Mouse (Mus musculus) liver, embryonic 11.5 days (tissue): ENCODE data around the gene Setd1b. TPM values are rescaled to one million over a fixed set of nuclear protein-coding genes. Genes with fewer than 3 reads are reported as not detected.
"Not testable (repeated sequence)": the region's sequence is repeated elsewhere in the genome, so short reads cannot be mapped to it uniquely, and the experiment has no call there.

Experiments used
- ATAC-seq: fragments of 200-750 bp; cut with Nextera tagmentation; replicated peaks from 2 replicates; pipeline ENCODE4 v1.8.0; 2017; ENCODE audit warnings: moderate number of reproducible peaks, mild to moderate bottlenecking, moderate TSS enrichment, moderate library complexity; ENCODE audit not compliant: low FRiP score
- DNase-seq: peaks from one replicate; pipeline ENCODE4 v3.0.0-alpha.2; 2017; ENCODE audit warnings: low spot score
- H3K27ac ChIP-seq: fragments of 300-500 bp; sonication (generic); 2 replicates; pipeline ENCODE4 v1.5.1; 2014; ENCODE audit warnings: mild to moderate bottlenecking, low read depth, low read length, control low read depth
- H3K27me3 ChIP-seq: fragments of 300-500 bp; sonication (generic); replicated peaks from 2 replicates; pipeline ENCODE4 v1.6.1; 2014; ENCODE audit warnings: low read length, mixed read lengths; ENCODE audit not compliant: control insufficient read depth, insufficient read depth
- H3K36me3 ChIP-seq: fragments of 300-500 bp; sonication (generic); 2 replicates; pipeline ENCODE4 v1.6.1; 2014; ENCODE audit warnings: mild to moderate bottlenecking, low read length, moderate library complexity, mixed read lengths; ENCODE audit not compliant: control insufficient read depth, insufficient read depth
- H3K4me1 ChIP-seq: fragments of 300-500 bp; sonication (generic); replicated peaks from 2 replicates; pipeline ENCODE4 v1.6.1; 2014; ENCODE audit warnings: low read length, mixed read lengths; ENCODE audit not compliant: control insufficient read depth, insufficient read depth
- H3K4me2 ChIP-seq: fragments of 300-500 bp; sonication (generic); 2 replicates; pipeline ENCODE4 v1.6.1; 2014; ENCODE audit warnings: mild to moderate bottlenecking, control low read depth, moderate library complexity
- H3K4me3 ChIP-seq: fragments of 300-500 bp; sonication (generic); 2 replicates; pipeline ENCODE4 v1.5.1; 2014; ENCODE audit warnings: low read depth, low read length, control low read depth
- H3K9ac ChIP-seq: fragments of 300-500 bp; sonication (generic); 2 replicates; pipeline ENCODE4 v1.6.1; 2014; ENCODE audit warnings: low read depth, low read length, control low read depth
- H3K9me3 ChIP-seq: fragments of 300-500 bp; sonication (generic); 2 replicates; pipeline ENCODE4 v1.6.1; 2016; ENCODE audit warnings: low read length, inconsistent platforms, mixed read lengths; ENCODE audit not compliant: control insufficient read depth
- WGBS: fragments of 180-500 bp; shearing (Covaris S2); extraction: QIAGEN DNeasy Blood & Tissue Kit; methylation state at CpG from one replicate; pipeline ENCODE4 v1.1.7; 2014; 5-methylcytosine and 5-hydroxymethylcytosine counted together
- polyA plus RNA-seq: library from polyadenylated mRNA; unstranded; fragments of >200 nt; fragmentation: Nextera tagmentation; extraction: Ambion mirVana; gene quantifications from 2 replicates; pipeline ENCODE4 v1.2.1, GENCODE M21; 2014

The Setd1b gene
- polyA plus RNA-seq, 1 experiment from 2014 or later: 9.6 TPM

DNA sequence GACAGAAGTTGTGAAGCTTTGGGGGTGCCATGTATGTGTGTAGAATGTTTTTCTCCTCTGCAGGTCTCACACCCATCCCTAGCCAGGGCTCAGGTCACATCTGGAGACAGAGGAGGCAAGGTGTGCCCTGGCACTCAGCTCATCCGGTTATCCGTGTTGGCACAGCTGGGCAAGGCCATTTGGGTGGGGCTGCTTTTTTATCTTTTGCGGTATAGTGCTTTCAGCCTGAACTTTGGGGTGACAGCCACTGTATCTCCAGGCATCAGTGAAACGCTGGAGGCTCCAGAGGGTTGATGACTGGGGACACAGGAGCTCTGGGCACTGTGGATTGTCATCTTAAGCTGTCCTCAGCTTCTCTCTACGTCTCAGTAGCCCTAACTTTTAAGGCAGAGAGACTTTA, 51.4 kb downstream of the Setd1b start:
- H3K9me3 ChIP-seq: no peaks in the 10 kb centered on the region

DNA sequence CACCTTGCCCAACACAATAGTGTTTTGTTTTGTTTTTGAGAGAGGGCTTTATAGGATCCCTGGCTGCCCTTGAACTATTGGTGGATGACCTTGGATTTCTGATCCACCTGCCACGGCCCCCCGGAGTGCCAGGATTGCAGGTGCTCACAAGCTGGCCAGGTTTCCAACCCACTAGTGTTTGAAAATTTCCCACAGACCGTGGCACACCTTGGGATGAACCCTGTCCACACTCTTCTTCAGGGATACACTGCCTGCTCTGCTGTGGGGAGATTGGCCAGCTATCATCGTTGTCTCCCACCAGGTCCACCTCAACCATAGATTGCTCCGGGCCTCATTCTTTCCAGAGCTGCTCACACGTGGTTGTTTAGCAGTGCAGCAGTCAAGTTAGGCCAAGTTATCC, 52.9 kb downstream of the Setd1b start:
- DNase-seq (peak; percentile 26), ATAC-seq (no peak)
- Histone ChIP-seq H3K9me3 (no peaks in the 10 kb centered on the region), H3K36me3 (no peaks in the 10 kb centered on the region), H3K27ac (no peak overlapping the region; the same call in 1 of the 2 replicates), H3K9ac (no peak overlapping the region), H3K27me3 (no peaks in the 10 kb centered on the region), H3K4me2 (no peak overlapping the region), H3K4me1 (peaks cover 15% of the 10 kb centered on the region), H3K4me3 (no peak overlapping the region)
- WGBS: 84% methylated on average over 6 of the region's 6 CpGs

More for the DNA sequence above, 51.4 kb downstream of the Setd1b start:
- Histone ChIP-seq H3K36me3 (no peaks in the 10 kb centered on the region), H3K27ac (0 out of 2 replicates have a peak overlapping the region, but pooled peaks have one; percentile 26), H3K27me3 (no peaks in the 10 kb centered on the region), H3K4me1 (peaks cover 15% of the 10 kb centered on the region), H3K9ac (no peak overlapping the region), H3K4me3 (no peak overlapping the region), H3K4me2 (no peak overlapping the region)
- ATAC-seq (peak; percentile 76), DNase-seq (peak; percentile 22)
- WGBS: 53% methylated on average over 5 of the region's 5 CpGs

DNA sequence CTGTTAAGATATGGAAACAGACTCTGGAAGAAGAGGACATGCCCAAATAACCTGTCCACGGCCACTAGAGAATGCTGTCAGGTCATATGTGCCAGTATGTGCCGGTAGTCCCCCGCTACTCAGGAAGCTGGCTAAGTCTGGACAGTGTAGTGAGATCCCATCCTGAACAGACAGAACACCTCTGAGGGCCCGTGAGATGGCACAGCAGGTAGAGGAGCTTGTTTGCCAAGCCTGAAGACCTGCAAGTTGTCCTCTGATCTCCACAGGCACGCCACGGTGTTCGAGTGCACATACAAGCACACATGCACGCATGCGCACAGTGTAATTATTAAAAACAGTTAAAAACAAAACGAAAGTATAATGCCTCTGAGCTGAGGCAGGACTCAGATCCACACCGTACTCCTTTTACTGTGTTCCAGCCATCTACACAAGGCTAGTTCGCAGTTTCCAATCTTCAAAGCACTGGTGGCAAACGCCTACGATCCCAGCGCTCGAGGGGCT, 53.6 kb downstream of the Setd1b start:
- WGBS: 83% methylated on average over 16 of the region's 16 CpGs
- H3K9ac ChIP-seq: no peak overlapping the region
- ATAC-seq: no peak
- H3K9me3 ChIP-seq: no peaks in the 10 kb centered on the region
- H3K27me3 ChIP-seq: no peaks in the 10 kb centered on the region
- H3K4me1 ChIP-seq: peaks cover 15% of the 10 kb centered on the region
- H3K27ac ChIP-seq: peak overlapping the region; percentile 79
- H3K4me3 ChIP-seq: no peak overlapping the region
- peak; percentile 25 for DNase-seq
- no peaks in the 10 kb centered on the region for H3K36me3 ChIP-seq
- H3K4me2 ChIP-seq: no peak overlapping the region; the same call in 1 of the 2 replicates

DNA sequence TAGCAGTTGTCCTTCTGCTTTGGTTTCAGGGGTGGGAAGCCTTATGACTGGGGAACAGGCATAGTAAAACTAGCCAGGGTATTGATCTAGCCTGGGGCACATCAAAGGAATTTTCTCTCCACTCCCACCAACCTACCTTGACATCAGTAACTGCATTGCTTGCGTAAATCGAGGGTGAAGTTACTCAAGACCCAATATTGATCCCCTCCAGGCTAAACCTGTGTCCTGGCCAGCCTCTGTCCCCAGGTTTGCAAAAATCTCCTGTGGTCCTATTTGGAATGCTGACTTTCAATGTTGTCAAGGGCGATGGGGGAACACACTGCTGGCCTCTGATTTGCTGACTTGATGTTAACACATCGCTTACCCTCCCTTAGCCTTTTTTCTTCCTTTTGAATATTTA, 54.8 kb downstream of the Setd1b start:
- no peaks in the 10 kb centered on the region for H3K36me3 ChIP-seq
- peak; percentile 33 for DNase-seq
- no peak overlapping the region for H3K4me2 ChIP-seq
- no peak overlapping the region for H3K4me3 ChIP-seq
- peak overlapping the region; percentile 47; the same call in 1 of the 2 replicates for H3K27ac ChIP-seq
- no peak overlapping the region for H3K9ac ChIP-seq
- H3K4me1 ChIP-seq: peaks cover 22% of the 10 kb centered on the region
- no peaks in the 10 kb centered on the region for H3K9me3 ChIP-seq
- WGBS: 56% methylated on average over 4 of the region's 4 CpGs
- ATAC-seq: 0 out of 2 replicates have a peak, but pooled peaks have one; percentile 38
- H3K27me3 ChIP-seq: no peaks in the 10 kb centered on the region

DNA sequence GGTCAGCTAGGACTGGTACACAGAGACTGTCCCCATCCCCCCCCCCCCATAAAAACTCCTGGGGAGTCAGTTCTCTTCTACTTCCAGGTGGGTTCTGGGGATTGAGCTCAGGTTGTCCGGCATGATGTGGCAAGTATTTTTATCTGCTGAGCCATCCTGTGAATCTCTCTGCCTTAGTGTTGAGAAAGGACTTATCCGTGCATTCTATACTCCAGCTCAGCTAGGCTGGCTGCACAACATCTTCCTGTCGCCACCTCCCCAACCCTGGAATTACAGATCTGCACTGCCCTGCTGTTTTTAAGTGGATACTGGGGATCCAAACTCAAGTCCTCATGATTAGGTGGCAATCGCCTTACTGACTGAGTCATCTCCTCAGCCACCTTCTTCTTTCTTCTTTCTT, 56.5 kb downstream of the Setd1b start:
- no peaks in the 10 kb centered on the region for H3K27me3 ChIP-seq
- no peak overlapping the region for H3K27ac ChIP-seq
- H3K4me1 ChIP-seq: peaks cover 20% of the 10 kb centered on the region

DNA sequence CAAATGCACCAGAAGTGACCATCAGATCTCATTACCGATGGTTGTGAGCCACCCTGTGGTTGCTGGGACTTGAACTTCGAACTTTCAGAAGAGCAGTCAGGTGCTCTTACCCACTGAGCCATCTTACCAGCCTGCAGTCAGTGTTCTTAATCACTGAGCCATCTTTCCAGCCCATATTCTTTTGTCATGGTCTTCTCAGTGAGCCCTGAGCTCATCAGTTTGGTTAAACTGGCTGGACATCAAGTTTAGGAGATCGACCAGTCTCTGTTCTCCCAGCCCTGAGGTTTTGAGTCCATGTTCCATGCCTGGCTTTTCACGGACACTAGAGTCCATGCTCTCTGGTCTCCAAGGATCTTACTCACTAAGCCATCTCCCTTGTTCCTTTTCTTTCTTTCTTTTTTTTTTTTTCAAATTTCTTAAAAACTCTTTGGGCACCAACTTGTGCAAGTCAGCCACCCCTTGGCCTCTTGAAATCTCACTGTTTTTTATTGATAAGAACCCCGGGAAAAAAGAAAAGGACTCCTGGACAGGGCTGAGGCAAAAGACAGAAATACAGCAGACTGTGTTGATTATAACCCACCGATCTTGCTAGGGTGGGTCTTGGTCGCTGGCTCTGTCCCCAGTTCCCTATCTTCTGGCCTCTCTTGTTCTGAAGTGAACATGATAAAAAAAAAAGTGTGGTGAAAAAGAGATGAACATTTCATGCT, 59.0 kb downstream of the Setd1b start:
- H3K4me3 ChIP-seq, H3K9ac ChIP-seq, H3K36me3 ChIP-seq, H3K27me3 ChIP-seq, H3K4me1 ChIP-seq, H3K9me3 ChIP-seq: not testable (repeated sequence)
- peak; percentile 25 for DNase-seq
- H3K4me2 ChIP-seq: peak overlapping the region; percentile 39
- 74% methylated on average over 5 of the region's 7 CpGs for WGBS
- peak overlapping the region; percentile 90 for H3K27ac ChIP-seq
- peak; percentile 81 for ATAC-seq

More for the DNA sequence above, 56.5 kb downstream of the Setd1b start:
- ATAC-seq: no peak
- peak; percentile 14 for DNase-seq
- no peak overlapping the region for H3K9ac ChIP-seq
- no peaks in the 10 kb centered on the region for H3K36me3 ChIP-seq
- no peak overlapping the region for H3K4me3 ChIP-seq
- 76% methylated on average over 4 of the region's 4 CpGs for WGBS
- H3K4me2 ChIP-seq: no peak overlapping the region
- no peaks in the 10 kb centered on the region for H3K9me3 ChIP-seq

DNA sequence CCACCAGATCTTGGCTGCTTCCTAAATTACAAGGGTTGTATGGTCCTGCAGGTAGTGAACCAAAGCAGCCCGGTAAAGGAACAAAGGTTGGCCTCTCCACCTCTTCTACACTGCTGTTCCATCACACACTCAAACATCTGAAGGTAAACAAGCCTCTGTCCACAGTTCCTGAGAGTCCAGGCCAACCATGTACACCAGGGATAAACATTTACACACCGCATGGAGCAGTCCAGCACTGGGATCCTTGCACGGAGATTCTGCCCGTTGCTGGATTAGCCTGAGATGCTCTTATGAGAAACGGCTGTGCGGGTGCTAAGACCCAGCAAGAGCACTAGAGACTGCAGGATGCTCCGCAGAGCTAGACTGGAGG, 59.5 kb downstream of the Setd1b start:
- Histone ChIP-seq H3K4me2 (peak overlapping the region; percentile 35), H3K4me3 (no peak overlapping the region), H3K27me3 (no peaks in the 10 kb centered on the region), H3K9me3 (no peaks in the 10 kb centered on the region), H3K9ac (peak overlapping the region; percentile 15; the same call in 1 of the 2 replicates), H3K36me3 (no peaks in the 10 kb centered on the region), H3K4me1 (peaks cover 9% of the 10 kb centered on the region), H3K27ac (peak overlapping the region; percentile 90)
- ATAC-seq: peak; percentile 26
- 79% methylated on average over 7 of the region's 7 CpGs for WGBS
- DNase-seq: peak; percentile 32

DNA sequence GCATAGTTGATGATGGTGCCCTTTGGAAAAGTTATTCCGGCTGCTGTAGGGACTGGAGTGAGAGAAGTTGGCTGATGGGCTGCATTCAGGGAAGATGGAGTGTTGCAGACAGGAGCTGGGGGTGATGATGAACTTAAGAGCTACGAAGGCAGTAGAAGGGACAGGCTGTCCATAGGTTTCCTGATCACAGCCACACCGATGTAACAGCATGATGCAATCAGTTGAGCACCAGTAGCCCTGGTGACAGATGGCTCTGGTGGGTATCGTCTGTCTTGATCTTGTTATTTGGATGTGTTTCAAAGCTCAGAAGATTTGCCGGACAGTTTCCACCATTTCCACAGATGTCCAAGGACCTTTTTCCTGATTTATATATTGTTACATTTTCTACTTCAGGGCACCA, 60.0 kb downstream of the Setd1b start:
- peak overlapping the region; percentile 35; the same call in 1 of the 2 replicates for H3K4me2 ChIP-seq
- no peaks in the 10 kb centered on the region for H3K9me3 ChIP-seq
- H3K4me3 ChIP-seq: no peak overlapping the region
- H3K4me1 ChIP-seq: peaks cover 9% of the 10 kb centered on the region
- 69% methylated on average over 5 of the region's 5 CpGs for whole genome bisulfite sequencing
- 0 out of 2 replicates have a peak, but pooled peaks have one; percentile 48 for ATAC-seq
- no peak for DNase-seq
- H3K27me3 ChIP-seq: no peaks in the 10 kb centered on the region
- H3K9ac ChIP-seq: peak overlapping the region; percentile 15; the same call in 1 of the 2 replicates
- H3K36me3 ChIP-seq: no peaks in the 10 kb centered on the region
- peak overlapping the region; percentile 90 for H3K27ac ChIP-seq

DNA sequence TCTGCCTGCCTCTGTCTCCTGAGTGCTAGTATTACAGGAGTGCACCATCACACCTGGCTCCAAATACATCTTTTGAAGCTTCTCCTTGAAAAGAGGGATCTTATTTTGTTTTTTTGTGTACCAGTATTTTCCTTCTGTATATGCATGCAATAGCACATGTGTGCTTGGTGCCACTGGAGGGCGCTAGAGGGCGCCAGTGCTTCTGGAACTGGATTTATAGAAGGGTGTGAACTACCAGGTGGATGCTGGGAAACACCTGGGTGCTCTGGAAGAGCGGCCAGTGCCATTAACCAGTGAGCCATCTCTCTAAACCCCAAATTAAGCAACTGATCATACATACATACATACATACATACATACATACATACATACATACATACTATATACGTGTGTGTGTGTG, 60.8 kb downstream of the Setd1b start:
- 34% methylated on average over 4 of the region's 4 CpGs for WGBS
- DNase-seq, H3K27ac ChIP-seq: not testable (repeated sequence)

More for the DNA sequence above, 60.8 kb downstream of the Setd1b start:
- H3K36me3 ChIP-seq, H3K9me3 ChIP-seq, H3K4me1 ChIP-seq, H3K27me3 ChIP-seq, H3K9ac ChIP-seq, H3K4me2 ChIP-seq, H3K4me3 ChIP-seq, ATAC-seq: not testable (repeated sequence)
